Mouse (Mus musculus) granulocyte monocyte progenitor cell, adult 5-6 weeks (primary cell): Measurements from ENCODE around the gene H2al1d. TPM values are rescaled to one million over a fixed set of nuclear protein-coding genes. Genes with fewer than 3 reads are reported as not detected.
"Not testable (repeated sequence)": the region's sequence is repeated elsewhere in the genome, so short reads cannot be mapped to it uniquely, and the experiment has no call there.

Experiments
- ATAC-seq: replicated peaks from 2 replicates; pipeline ENCODE4 v1.8.0; 2016; ENCODE audit warnings: mild to moderate bottlenecking, moderate TSS enrichment, inconsistent platforms; ENCODE audit not compliant: poor library complexity, severe bottlenecking
- total RNA-seq, 2 experiments: library from RNA; stranded (forward) in 1 of 2; stranded (reverse) in 1 of 2; fragments of 200-712, 200-1000 nt in 1 of 2; fragments of >200 nt in 1 of 2; fragmentation: Nextera tagmentation in 1 of 2; gene quantifications; 2 replicates each; pipeline ENCODE4 v1.2.3; 2014 to 2017

H2al1d gene
- total RNA-seq (2014; fragmentation: Nextera tagmentation) (not detected in 2 replicates), total RNA-seq (2017) (not detected in 2 replicates)

- ATAC-seq, result not testable (repeated sequence)
Observed at GRCm38 (mm10) chrX:11308524-11308923, at the start of gene H2al1d. H2al1d (plus strand) TSS chrX:11308824.

GRCm38 (mm10) chrX:11264918-11265317, 43.7 kb upstream of the H2al1d start:
- ATAC-seq, result no peak

- ATAC-seq, result peak; percentile 42
Observed at GRCm38 (mm10) chrX:11267791-11268190, 40.8 kb upstream of the H2al1d start.

- ATAC-seq, result no peak
Observed at GRCm38 (mm10) chrX:11269074-11269473, 39.5 kb upstream of the H2al1d start.

- ATAC-seq, result no peak
Observed at GRCm38 (mm10) chrX:11273190-11273589, 35.4 kb upstream of the H2al1d start.

- no peak for ATAC-seq
Observed at GRCm38 (mm10) chrX:11277083-11277482, 31.5 kb upstream of the H2al1d start.

GRCm38 (mm10) chrX:11280741-11281140, 27.9 kb upstream of the H2al1d start:
- no peak for ATAC-seq

GRCm38 (mm10) chrX:11288306-11288882, 20.2 kb upstream of the H2al1d start:
- ATAC-seq, result no peak

GRCm38 (mm10) chrX:11289244-11289643, 19.4 kb upstream of the H2al1d start:
- no peak for ATAC-seq

GRCm38 (mm10) chrX:11298957-11299356, 9.7 kb upstream of the H2al1d start, which contains the start of gene H2al1a:
H2al1a (plus strand) TSS chrX:11299257.
- ATAC-seq, result not testable (repeated sequence)

GRCm38 (mm10) chrX:11302132-11302531, 6.5 kb upstream of the H2al1d start, which contains the start of gene H2al1b:
H2al1b (plus strand) TSS chrX:11302432.
- not testable (repeated sequence) for ATAC-seq

- not testable (repeated sequence) for ATAC-seq
Observed at GRCm38 (mm10) chrX:11305355-11305754, 3.3 kb upstream of the H2al1d start, which contains the start of gene H2al1c. H2al1c (plus strand) TSS chrX:11305655.

- ATAC-seq, result not testable (repeated sequence)
Observed at GRCm38 (mm10) chrX:11311634-11312033, 3.0 kb downstream of the H2al1d start, which contains the start of gene H2al1e. H2al1e (plus strand) TSS chrX:11311934.

- ATAC-seq, result not testable (repeated sequence)
Observed at GRCm38 (mm10) chrX:11314858-11315257, 6.2 kb downstream of the H2al1d start, which contains the start of gene H2al1f. H2al1f (plus strand) TSS chrX:11315158.

- ATAC-seq, result not testable (repeated sequence)
Observed at GRCm38 (mm10) chrX:11317956-11318355, 9.3 kb downstream of the H2al1d start, which contains the start of gene H2al1g. H2al1g (plus strand) TSS chrX:11318256.

- ATAC-seq, result not testable (repeated sequence)
Observed at GRCm38 (mm10) chrX:11321192-11321591, 12.6 kb downstream of the H2al1d start, which contains the start of gene H2al1h. H2al1h (plus strand) TSS chrX:11321492.

GRCm38 (mm10) chrX:11324359-11324758, 15.7 kb downstream of the H2al1d start, which contains the start of gene H2al1i:
H2al1i (plus strand) TSS chrX:11324659.
- not testable (repeated sequence) for ATAC-seq

GRCm38 (mm10) chrX:11327522-11327921, 18.9 kb downstream of the H2al1d start, which contains the start of gene H2al1j:
H2al1j (plus strand) TSS chrX:11327822.
- ATAC-seq, result not testable (repeated sequence)

- ATAC-seq, result no peak
Observed at GRCm38 (mm10) chrX:11345762-11346161, 37.1 kb downstream of the H2al1d start.

- ATAC-seq, result no peak
Observed at GRCm38 (mm10) chrX:11346756-11347155, 38.1 kb downstream of the H2al1d start.
